Mouse (Mus musculus) lung, postnatal 14 days (tissue): ENCODE data around the gene Atg13.

Experiments
- DNase-seq: peaks from one replicate; pipeline ENCODE4 v3.0.0; 2021

Atg13 gene

GRCm38 (mm10) chr2:91689452-91689851 is 20.9 kb downstream of the Atg13 start:
- DNase-seq: no peak

- DNase-seq: peak; percentile 22
These were observed 26.5 kb downstream of the Atg13 start for GRCm38 (mm10) chr2:91683919-91684318.

GRCm38 (mm10) chr2:91682850-91683249 is 27.5 kb downstream of the Atg13 start:
- DNase-seq: peak; percentile 77

- DNase-seq: no peak
These were observed 33.4 kb downstream of the Atg13 start for GRCm38 (mm10) chr2:91676961-91677360.

GRCm38 (mm10) chr2:91676420-91676819 is 34.0 kb downstream of the Atg13 start:
- DNase-seq: no peak

- no peak for DNase-seq
These were observed 35.5 kb downstream of the Atg13 start for GRCm38 (mm10) chr2:91674895-91675294.

- no peak for DNase-seq
These were observed 36.8 kb downstream of the Atg13 start for GRCm38 (mm10) chr2:91673587-91673986.

- no peak for DNase-seq
These were observed 40.3 kb downstream of the Atg13 start for GRCm38 (mm10) chr2:91670038-91670437.

GRCm38 (mm10) chr2:91669326-91669725 is 41.0 kb downstream of the Atg13 start:
- DNase-seq: no peak

- DNase-seq: no peak
These were observed 42.6 kb downstream of the Atg13 start for GRCm38 (mm10) chr2:91667747-91668146.

- no peak for DNase-seq
These were observed 43.9 kb downstream of the Atg13 start for GRCm38 (mm10) chr2:91666386-91666910.

- DNase-seq: no peak
These were observed 45.6 kb downstream of the Atg13 start for GRCm38 (mm10) chr2:91664780-91665179.

- no peak for DNase-seq
These were observed 49.4 kb downstream of the Atg13 start for GRCm38 (mm10) chr2:91660981-91661380.

- no peak for DNase-seq
These were observed 50.7 kb downstream of the Atg13 start for GRCm38 (mm10) chr2:91659657-91660056.

GRCm38 (mm10) chr2:91656774-91657173 is 53.6 kb downstream of the Atg13 start:
- peak; percentile 47 for DNase-seq

- peak; percentile 35 for DNase-seq
These were observed 54.5 kb downstream of the Atg13 start for GRCm38 (mm10) chr2:91655827-91656226.

- DNase-seq: no peak
These were observed 55.0 kb downstream of the Atg13 start for GRCm38 (mm10) chr2:91655388-91655787.

- DNase-seq: no peak
These were observed 57.5 kb downstream of the Atg13 start for GRCm38 (mm10) chr2:91652863-91653262.

GRCm38 (mm10) chr2:91651458-91652258 is 58.7 kb downstream of the Atg13 start:
- DNase-seq: no peak

GRCm38 (mm10) chr2:91650360-91650995 is 59.9 kb downstream of the Atg13 start:
- DNase-seq: no peak

GRCm38 (mm10) chr2:91649553-91650359 is 60.6 kb downstream of the Atg13 start, which contains the start of the genes Zfp408 and Arhgap1:
Gene Zfp408 (minus strand): TSS chr2:91649791.
Gene Arhgap1 (plus strand): TSS chr2:91649860.
- peak; percentile 98 for DNase-seq

- no peak for DNase-seq
These were observed 61.2 kb downstream of the Atg13 start for GRCm38 (mm10) chr2:91649152-91649551.

GRCm38 (mm10) chr2:91646733-91647132 is 63.6 kb downstream of the Atg13 start:
- peak; percentile 65 for DNase-seq
